Mouse (Mus musculus): ENCODE measurements at regions not wholly inside any gene's neighbourhood (a gene's known extent, or its start where the extent isn't known, plus 50 kb on each side); places are given as distances from the start of the nearest gene placed in this dataset.

- Histone ChIP-seq H3K27ac (ENCODE audit: low read length) (no peak overlapping the region), H3K9me3 (replicated peaks; ENCODE audit: control insufficient read depth, low read length, poor library complexity, severe bottlenecking) (no peaks in the 10 kb centered on the region), H3K27me3 (ENCODE audit: control insufficient read depth, insufficient read depth, low read depth, low read length) (no peaks in the 10 kb centered on the region), H3K4me2 (ENCODE audit: low read length) (no peak overlapping the region), H3K9ac (ENCODE audit: low read depth, low read length) (no peak overlapping the region), H3K4me3 (ENCODE audit: low read depth, low read length) (no peak overlapping the region), H3K4me1 (ENCODE audit: control insufficient read depth, insufficient read depth, low read length) (no peaks in the 10 kb centered on the region), H3K36me3 (ENCODE audit: control insufficient read depth, insufficient read depth, low read length) (no peaks in the 10 kb centered on the region)
- 97% methylated on average over 3 of the region's 3 CpGs for WGBS
- ATAC-seq: no peak
Measured at GRCm38 (mm10) chr9:25408518-25408917, 72.8 kb upstream of the Eepd1 start.

GRCm38 (mm10) chr9:25409729-25410128 is 71.6 kb upstream of the Eepd1 start:
- no peak for ATAC-seq
- Histone ChIP-seq H3K4me3 (ENCODE audit: low read depth, low read length) (no peak overlapping the region), H3K4me1 (ENCODE audit: control insufficient read depth, insufficient read depth, low read length) (no peaks in the 10 kb centered on the region), H3K9me3 (replicated peaks; ENCODE audit: control insufficient read depth, low read length, poor library complexity, severe bottlenecking) (no peaks in the 10 kb centered on the region), H3K27me3 (ENCODE audit: control insufficient read depth, insufficient read depth, low read depth, low read length) (no peaks in the 10 kb centered on the region), H3K36me3 (ENCODE audit: control insufficient read depth, insufficient read depth, low read length) (no peaks in the 10 kb centered on the region), H3K4me2 (ENCODE audit: low read length) (no peak overlapping the region), H3K27ac (ENCODE audit: low read length) (no peak overlapping the region), H3K9ac (ENCODE audit: low read depth, low read length) (no peak overlapping the region)
- 80% methylated on average over 5 of the region's 5 CpGs for WGBS

GRCm38 (mm10) chr9:25413873-25414272 is 67.5 kb upstream of the Eepd1 start:
- ATAC-seq: no peak
- Histone ChIP-seq H3K4me3 (ENCODE audit: low read depth, low read length) (no peak overlapping the region), H3K4me1 (ENCODE audit: control insufficient read depth, insufficient read depth, low read length) (no peaks in the 10 kb centered on the region), H3K27me3 (ENCODE audit: control insufficient read depth, insufficient read depth, low read depth, low read length) (no peaks in the 10 kb centered on the region), H3K9me3 (replicated peaks; ENCODE audit: control insufficient read depth, low read length, poor library complexity, severe bottlenecking) (no peaks in the 10 kb centered on the region), H3K36me3 (ENCODE audit: control insufficient read depth, insufficient read depth, low read length) (no peaks in the 10 kb centered on the region), H3K9ac (ENCODE audit: low read depth, low read length) (no peak overlapping the region), H3K4me2 (ENCODE audit: low read length) (no peak overlapping the region), H3K27ac (ENCODE audit: low read length) (no peak overlapping the region)
- 94% methylated on average over 3 of the region's 3 CpGs for WGBS

- ATAC-seq: no peak
- no peak overlapping the region for H3K27ac ChIP-seq (ENCODE audit: low read length)
- no peaks in the 10 kb centered on the region for H3K36me3 ChIP-seq (ENCODE audit: control insufficient read depth, insufficient read depth, low read length)
- H3K4me2 ChIP-seq (ENCODE audit: low read length): no peak overlapping the region
- H3K9me3 ChIP-seq (replicated peaks; ENCODE audit: control insufficient read depth, low read length, poor library complexity, severe bottlenecking): no peaks in the 10 kb centered on the region
- 73% methylated on average over 2 of the region's 2 CpGs for WGBS
- H3K4me1 ChIP-seq (ENCODE audit: control insufficient read depth, insufficient read depth, low read length): no peaks in the 10 kb centered on the region
- no peaks in the 10 kb centered on the region for H3K27me3 ChIP-seq (ENCODE audit: control insufficient read depth, insufficient read depth, low read depth, low read length)
- H3K9ac ChIP-seq (ENCODE audit: low read depth, low read length): no peak overlapping the region
- H3K4me3 ChIP-seq (ENCODE audit: low read depth, low read length): no peak overlapping the region
Measured at GRCm38 (mm10) chr9:25414315-25414714, 67.0 kb upstream of the Eepd1 start.

- Histone ChIP-seq H3K27me3 (ENCODE audit: control insufficient read depth, insufficient read depth, low read depth, low read length) (no peaks in the 10 kb centered on the region), H3K9me3 (replicated peaks; ENCODE audit: control insufficient read depth, low read length, poor library complexity, severe bottlenecking) (no peaks in the 10 kb centered on the region), H3K4me3 (ENCODE audit: low read depth, low read length) (no peak overlapping the region), H3K4me2 (ENCODE audit: low read length) (no peak overlapping the region), H3K4me1 (ENCODE audit: control insufficient read depth, insufficient read depth, low read length) (no peaks in the 10 kb centered on the region), H3K36me3 (ENCODE audit: control insufficient read depth, insufficient read depth, low read length) (no peaks in the 10 kb centered on the region), H3K27ac (ENCODE audit: low read length) (no peak overlapping the region), H3K9ac (ENCODE audit: low read depth, low read length) (no peak overlapping the region)
- WGBS: 70% methylated on average over 1 of the region's 1 CpGs
- no peak for ATAC-seq
Measured at GRCm38 (mm10) chr9:25426941-25427340, 54.4 kb upstream of the Eepd1 start.

GRCm38 (mm10) chr9:25429450-25430213 is 51.7 kb upstream of the Eepd1 start:
- Histone ChIP-seq H3K9ac (ENCODE audit: low read depth, low read length) (no peak overlapping the region), H3K4me1 (ENCODE audit: control insufficient read depth, insufficient read depth, low read length) (no peaks in the 10 kb centered on the region), H3K27me3 (ENCODE audit: control insufficient read depth, insufficient read depth, low read depth, low read length) (no peaks in the 10 kb centered on the region), H3K4me2 (ENCODE audit: low read length) (no peak overlapping the region), H3K36me3 (ENCODE audit: control insufficient read depth, insufficient read depth, low read length) (no peaks in the 10 kb centered on the region), H3K9me3 (replicated peaks; ENCODE audit: control insufficient read depth, low read length, poor library complexity, severe bottlenecking) (no peaks in the 10 kb centered on the region), H3K27ac (ENCODE audit: low read length) (no peak overlapping the region), H3K4me3 (ENCODE audit: low read depth, low read length) (no peak overlapping the region)
- ATAC-seq: no peak
- WGBS: 87% methylated on average over 6 of the region's 6 CpGs

Measured in midbrain, embryonic 16.5 days (tissue).